Mouse (Mus musculus): ENCODE measurements around the gene Aldh16a1.

- TF ChIP-seq CTCF (IDR thresholded peaks at IDR 0.05; ENCODE audit: control insufficient read depth, insufficient read depth, insufficient replicate concordance, low read depth, low read length) (no peak), POLR2A (IDR thresholded peaks at IDR 0.05; ENCODE audit: control insufficient read depth, low read depth, low read length) (no peak)
These were observed 8.2 kb upstream of the Aldh16a1 start for GRCm38 (mm10) chr7:45162551-45162950.
